Mouse (Mus musculus) gastrocnemius, postnatal 25 days (tissue): ENCODE data around the gene Ninj1. TPM values are rescaled to one million over a fixed set of nuclear protein-coding genes. Genes with fewer than 3 reads are reported as not detected.
A peak's percentile ranks its signal among the peaks of the same experiment; 100 is the strongest.

Source experiments
- DNase-seq: peaks from one replicate; pipeline ENCODE4 v3.0.0; 2022
- total RNA-seq, 2 experiments: library from RNA; stranded (reverse); gene quantifications; 1 replicate in 1 of 2; 2 replicates in 1 of 2; pipeline ENCODE4 v1.2.3; 2021

Gene Ninj1
- total RNA-seq, 2 experiments from 2014 or later: 15.8 to 18.8 TPM

DNA sequence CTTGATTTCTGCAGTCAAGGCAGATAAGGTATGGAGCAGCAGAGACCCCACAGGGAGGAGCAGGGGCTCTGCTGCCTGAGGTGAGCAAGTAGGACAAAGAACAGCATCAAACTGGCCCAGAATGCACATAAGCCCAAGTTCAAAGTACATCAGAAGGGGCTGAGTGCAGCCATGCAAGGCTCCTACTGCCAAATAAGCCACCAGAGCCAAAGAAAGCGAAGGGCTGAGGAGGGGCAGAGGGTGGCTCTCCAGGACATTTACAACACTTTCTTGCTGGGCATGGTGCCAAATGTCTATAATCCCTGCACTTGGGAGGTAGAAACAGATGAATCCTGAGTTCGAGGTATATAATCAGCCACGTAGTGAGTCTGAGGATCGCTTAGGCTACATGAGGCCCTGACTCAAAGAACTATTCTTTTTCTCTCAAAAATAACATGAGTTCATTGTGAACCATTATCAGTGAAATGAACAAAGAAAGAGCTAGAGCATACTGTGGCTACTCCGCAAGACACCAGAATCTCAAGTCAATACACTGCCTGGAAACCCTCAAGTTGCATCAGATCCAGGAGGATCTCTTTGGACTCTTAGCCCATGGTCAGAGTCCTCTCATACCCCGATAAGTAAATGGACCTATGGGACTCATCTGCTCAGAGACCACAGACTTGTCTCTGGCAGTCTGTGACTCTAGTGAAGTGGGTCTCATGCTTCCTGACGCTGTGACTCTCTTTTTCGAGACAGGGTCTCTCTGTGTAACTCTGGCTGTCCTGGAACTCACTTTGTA lies 46.7 kb downstream of the Ninj1 start:
- no peak for DNase-seq

DNA sequence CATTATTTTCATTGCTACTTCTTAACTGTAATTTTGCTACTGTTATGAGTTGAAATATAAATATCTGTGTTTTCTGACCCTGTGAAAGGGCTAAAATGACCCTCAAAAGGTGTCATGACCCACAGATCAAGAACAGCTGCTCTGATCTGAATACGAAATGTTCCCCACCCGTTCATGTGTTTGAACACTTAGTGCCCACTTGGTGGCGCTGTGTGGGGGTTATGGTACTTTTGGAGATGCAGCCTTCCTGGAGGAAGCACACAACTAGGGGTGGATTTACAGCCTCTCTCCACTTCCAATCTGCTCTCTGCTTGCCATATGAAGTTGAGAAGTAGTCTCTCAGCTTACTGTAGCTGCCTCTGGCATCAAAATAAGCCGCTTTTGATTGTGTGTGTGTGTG lies 47.4 kb downstream of the Ninj1 start:
- DNase-seq: no peak

DNA sequence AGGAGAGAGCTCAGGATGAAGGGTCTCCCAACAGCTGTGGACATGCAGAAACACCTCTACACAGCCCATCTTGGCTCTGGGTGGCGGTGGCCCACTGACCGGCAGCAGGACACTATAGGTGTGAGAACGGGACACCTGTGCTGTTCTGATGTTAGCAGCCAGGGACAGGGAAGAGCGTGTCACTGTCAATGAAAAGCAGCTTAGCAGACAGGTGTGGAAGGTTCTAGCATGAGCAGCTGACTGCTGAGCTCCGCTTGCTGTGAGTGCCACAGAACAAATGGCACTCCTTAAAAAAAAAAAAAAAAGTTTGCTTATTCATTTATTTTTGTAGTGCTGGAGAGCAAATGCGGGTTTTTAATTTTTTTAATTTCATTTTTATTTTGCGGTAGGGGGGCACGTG lies 50.3 kb downstream of the Ninj1 start:
- DNase-seq: no peak

DNA sequence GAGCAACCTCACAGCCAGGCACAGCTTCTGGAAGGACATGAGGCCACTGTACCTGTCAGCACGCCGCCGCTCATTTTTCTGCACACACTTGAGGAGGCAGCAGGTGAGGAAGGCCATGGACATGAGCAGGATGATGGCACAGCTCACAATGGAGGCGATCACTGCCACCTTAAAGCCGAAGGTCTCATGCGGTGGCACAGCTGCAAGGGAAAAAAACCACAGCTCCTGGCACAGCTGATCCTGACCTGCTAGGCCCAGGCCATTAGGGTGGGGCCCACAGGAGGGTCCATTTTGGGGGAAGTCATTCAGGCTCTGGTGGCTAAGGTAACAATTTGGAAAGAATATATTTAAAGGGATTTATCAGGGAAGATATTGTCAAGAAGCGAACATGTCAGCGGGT lies 51.5 kb downstream of the Ninj1 start:
- no peak for DNase-seq

DNA sequence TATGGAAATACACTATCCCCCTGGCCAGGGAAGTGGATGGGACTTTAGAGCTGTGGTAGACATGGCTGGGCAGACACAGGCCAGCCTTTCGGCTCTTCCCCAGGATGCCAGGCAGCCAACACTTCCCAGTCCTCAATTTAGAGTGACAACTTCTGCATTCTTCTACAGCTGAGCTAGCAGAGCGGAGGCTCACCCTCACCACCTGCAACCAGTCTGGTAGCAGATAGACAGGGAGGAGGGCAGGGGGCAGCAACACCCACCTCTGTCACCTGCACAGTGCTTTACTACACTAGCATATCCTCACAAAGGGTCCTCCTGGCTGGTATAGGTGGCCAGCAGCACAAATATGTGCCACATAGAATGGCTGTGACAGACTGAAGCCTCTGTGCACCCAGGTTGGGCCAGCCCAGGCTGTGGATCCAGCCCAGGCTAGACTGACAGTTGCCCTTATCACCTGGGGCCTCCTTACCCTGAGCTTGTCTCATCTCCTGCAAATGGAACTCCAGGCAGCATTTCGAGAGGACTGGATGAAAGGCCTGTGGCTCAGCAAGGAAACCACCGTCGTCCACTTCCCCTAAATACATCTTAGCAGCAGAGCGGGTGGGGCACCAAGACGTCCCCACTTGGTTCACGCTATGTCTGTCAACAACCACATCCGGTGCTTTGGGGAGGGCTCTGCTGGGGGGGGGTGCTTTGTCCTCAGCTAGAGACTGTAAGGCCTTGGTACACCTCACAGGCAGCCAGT lies 55.2 kb downstream of the Ninj1 start:
- peak; percentile 38 for DNase-seq

DNA sequence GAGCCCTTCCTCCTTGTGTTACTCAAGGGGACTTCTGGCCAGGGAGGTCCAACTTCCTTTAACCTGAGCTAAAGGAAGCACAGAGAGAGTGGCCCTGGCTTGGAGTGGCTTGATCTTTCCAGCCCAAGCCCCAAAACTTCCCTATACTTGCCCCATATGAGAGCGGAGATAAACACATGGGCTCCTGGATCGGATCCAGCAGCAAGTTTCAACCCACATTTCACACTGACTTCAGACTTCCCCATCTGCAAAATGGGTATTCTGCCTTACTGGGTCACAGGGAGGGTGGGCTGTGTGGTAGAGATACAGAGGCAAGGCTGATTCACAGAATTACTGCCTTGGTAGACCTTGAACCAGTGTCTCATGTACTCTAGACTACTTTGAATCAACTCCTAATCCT lies 56.2 kb downstream of the Ninj1 start:
- no peak for DNase-seq

DNA sequence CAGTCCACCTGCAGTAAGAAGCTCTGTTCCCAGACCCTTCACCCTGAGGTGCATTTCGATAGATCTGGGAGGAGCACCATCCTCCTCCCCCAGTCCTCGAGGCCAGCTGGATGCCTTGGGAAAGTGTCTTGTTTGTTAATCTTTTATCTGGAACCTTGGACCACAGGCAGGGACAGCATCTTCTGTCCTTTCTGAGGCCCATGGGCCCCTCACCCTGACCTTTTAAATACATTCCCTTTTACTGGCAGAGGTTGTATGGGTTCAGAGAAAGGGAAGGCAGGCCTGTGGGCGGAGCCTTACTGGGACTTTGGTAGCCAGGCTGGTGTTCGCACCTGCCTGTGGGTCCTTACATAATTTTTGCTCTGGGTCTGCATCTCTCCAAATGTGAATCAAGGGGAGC lies 58.0 kb downstream of the Ninj1 start:
- DNase-seq: no peak

Other genes starting within 250 kb of the Ninj1 start
- 100 to 1,000 TPM in 1 of 2 experiments, 10 to 100 TPM in 1; 99.0 to 102 TPM for gene Fam120a, start 219.5 kb upstream of the Ninj1 start, total RNA-seq
- gene Wnk2, start 39.5 kb upstream of the Ninj1 start, total RNA-seq: 10 to 100 TPM; 51.0 to 62.2 TPM
- gene Card19, start 28.6 kb downstream of the Ninj1 start, total RNA-seq: 100 to 1,000 TPM in 1 of 2 experiments, 10 to 100 TPM in 1; 93.6 to 118 TPM
- under 1 TPM in 1 of 2 experiments, not detected in 1; 0.26 TPM for gene Susd3, start 61.2 kb downstream of the Ninj1 start, total RNA-seq
- under 1 TPM; 0.54 to 0.97 TPM for gene Fgd3, start 132.8 kb downstream of the Ninj1 start, total RNA-seq
- 10 to 100 TPM; 19.9 to 23.1 TPM for gene Bicd2, start 154.1 kb downstream of the Ninj1 start, total RNA-seq
- gene Ippk, start 233.8 kb downstream of the Ninj1 start, total RNA-seq: 1 to 10 TPM; 5.1 to 6.0 TPM